Mouse (Mus musculus) thymus, postnatal 4 days (tissue): ENCODE data around the gene Slc35f5.
"Not testable (repeated sequence)": the region's sequence is repeated elsewhere in the genome, so short reads cannot be mapped to it uniquely, and the experiment has no call there.

Experiments used
- DNase-seq: peaks from one replicate; pipeline ENCODE4 v3.0.0; 2021

Slc35f5 gene

GRCm38 (mm10) chr1:125560259-125561192 is at the start of gene Slc35f5:
TSS of gene Slc35f5 (plus strand) at chr1:125560595.
- peak; percentile 78 for DNase-seq

GRCm38 (mm10) chr1:125514706-125515105 is 45.7 kb upstream of the Slc35f5 start:
- no peak for DNase-seq

GRCm38 (mm10) chr1:125516910-125517659 is 43.3 kb upstream of the Slc35f5 start:
- DNase-seq = no peak

GRCm38 (mm10) chr1:125519107-125519611 is 41.2 kb upstream of the Slc35f5 start:
- no peak for DNase-seq

GRCm38 (mm10) chr1:125525965-125526665 is 34.3 kb upstream of the Slc35f5 start:
- no peak for DNase-seq

- DNase-seq = no peak
These were observed 33.8 kb upstream of the Slc35f5 start for GRCm38 (mm10) chr1:125526666-125527004.

- DNase-seq = no peak
These were observed 33.0 kb upstream of the Slc35f5 start for GRCm38 (mm10) chr1:125527364-125527763.

GRCm38 (mm10) chr1:125533180-125533912 is 27.0 kb upstream of the Slc35f5 start:
- DNase-seq = not testable (repeated sequence)

GRCm38 (mm10) chr1:125537131-125537530 is 23.3 kb upstream of the Slc35f5 start:
- no peak for DNase-seq

GRCm38 (mm10) chr1:125537776-125538175 is 22.6 kb upstream of the Slc35f5 start:
- DNase-seq = no peak

GRCm38 (mm10) chr1:125539312-125539711 is 21.1 kb upstream of the Slc35f5 start:
- no peak for DNase-seq

- DNase-seq = no peak
These were observed 18.1 kb upstream of the Slc35f5 start for GRCm38 (mm10) chr1:125542008-125542999.

GRCm38 (mm10) chr1:125549872-125550271 is 10.5 kb upstream of the Slc35f5 start:
- DNase-seq = no peak

GRCm38 (mm10) chr1:125550359-125550758 is 10.0 kb upstream of the Slc35f5 start:
- DNase-seq = no peak

GRCm38 (mm10) chr1:125551564-125551963 is 8.8 kb upstream of the Slc35f5 start:
- no peak for DNase-seq

GRCm38 (mm10) chr1:125559261-125559660 is 1.1 kb upstream of the Slc35f5 start:
- no peak for DNase-seq

GRCm38 (mm10) chr1:125559721-125560120 is 674 bp upstream of the Slc35f5 start:
- DNase-seq = no peak

- no peak for DNase-seq
These were observed 811 bp downstream of the Slc35f5 start for GRCm38 (mm10) chr1:125561206-125561605.

GRCm38 (mm10) chr1:125561841-125562240 is 1.4 kb downstream of the Slc35f5 start:
- DNase-seq = no peak

- no peak for DNase-seq
These were observed 7.7 kb downstream of the Slc35f5 start for GRCm38 (mm10) chr1:125568126-125568525.

- DNase-seq = peak; percentile 52
These were observed 13.8 kb downstream of the Slc35f5 start for GRCm38 (mm10) chr1:125574219-125574618.
